Mouse (Mus musculus) intestine, postnatal 0 days (tissue): ENCODE data around the gene Mcm5. TPM values are rescaled to one million over a fixed set of nuclear protein-coding genes. Genes with fewer than 3 reads are reported as not detected.
A peak's percentile ranks its signal among the peaks of the same experiment; 100 is the strongest.

Source experiments
- ATAC-seq: fragments of 200-750 bp; cut with Nextera tagmentation; 2 replicates; pipeline ENCODE4 v1.8.0; 2017; ENCODE audit warnings: mild to moderate bottlenecking, moderate TSS enrichment, moderate library complexity
- H3K27ac ChIP-seq: fragments of 300-500 bp; sonication (generic); 2 replicates; pipeline ENCODE4 v1.5.1; 2014; ENCODE audit warnings: mild to moderate bottlenecking, low read depth, low read length, moderate library complexity
- H3K27me3 ChIP-seq: fragments of 300-500 bp; sonication (generic); replicated peaks from 2 replicates; pipeline ENCODE4 v1.6.1; 2014; ENCODE audit warnings: low read length, mixed read lengths; ENCODE audit not compliant: control insufficient read depth, insufficient read depth
- H3K36me3 ChIP-seq: fragments of 300-500 bp; sonication (generic); 2 replicates; pipeline ENCODE4 v1.6.1; 2014; ENCODE audit warnings: mild to moderate bottlenecking, moderate library complexity; ENCODE audit not compliant: control insufficient read depth, insufficient read depth
- H3K4me1 ChIP-seq: fragments of 300-500 bp; sonication (generic); replicated peaks from 2 replicates; pipeline ENCODE4 v1.6.1; 2014; ENCODE audit warnings: antibody characterized with exemption, low read length, mixed read lengths; ENCODE audit not compliant: control insufficient read depth, insufficient read depth
- H3K4me2 ChIP-seq: fragments of 300-500 bp; sonication (generic); replicated peaks from 2 replicates; pipeline ENCODE4 v1.6.1; 2014; ENCODE audit warnings: low read depth, mild to moderate bottlenecking, moderate library complexity
- H3K4me3 ChIP-seq: fragments of 300-500 bp; sonication (generic); 2 replicates; pipeline ENCODE4 v1.5.1; 2014; ENCODE audit warnings: low read depth, low read length
- H3K9ac ChIP-seq: fragments of 300-500 bp; sonication (generic); 2 replicates; pipeline ENCODE4 v1.6.1; 2014; ENCODE audit warnings: mild to moderate bottlenecking, low read depth, low read length
- H3K9me3 ChIP-seq: fragments of 300-500 bp; sonication (generic); 2 replicates; pipeline ENCODE4 v1.6.1; 2016; ENCODE audit warnings: mixed run types; ENCODE audit not compliant: control insufficient read depth
- CTCF ChIP-seq: sonication (generic); IDR thresholded peaks from 2 replicates; pipeline ENCODE4 v1.5.1; 2016; ENCODE audit warnings: low read depth, mild to moderate bottlenecking, control low read depth, antibody characterized with exemption, moderate library complexity
- WGBS: fragments of 180-500 bp; shearing (Covaris S2); extraction: QIAGEN DNeasy Blood & Tissue Kit; methylation state at CpG from one replicate; pipeline ENCODE4 v1.1.7; 2014; 5-methylcytosine and 5-hydroxymethylcytosine counted together
- polyA plus RNA-seq: library from polyadenylated mRNA; unstranded; fragments of >200 nt; fragmentation: Nextera tagmentation; extraction: Ambion mirVana; gene quantifications from 2 replicates; pipeline ENCODE4 v1.2.1, GENCODE M21; 2015

Gene Mcm5
- polyA plus RNA-seq, 1 experiment from 2014 or later = 23.9 TPM

- Histone ChIP-seq H3K9ac (no peak overlapping the region), H3K4me2 (no peak overlapping the region), H3K27ac (no peak overlapping the region), H3K4me1 (no peaks in the 10 kb centered on the region), H3K9me3 (no peaks in the 10 kb centered on the region), H3K36me3 (peaks cover 24% of the 10 kb centered on the region), H3K4me3 (no peak overlapping the region), H3K27me3 (no peaks in the 10 kb centered on the region)
- WGBS = 87% methylated on average over 1 of the region's 1 CpGs
- ATAC-seq = no peak
- no peak for TF ChIP-seq CTCF
Observed at GRCm38 (mm10) chr8:75070297-75070696, 39.1 kb upstream of the Mcm5 start.

- H3K4me2 ChIP-seq = no peak overlapping the region
- no peaks in the 10 kb centered on the region for H3K9me3 ChIP-seq
- no peaks in the 10 kb centered on the region for H3K27me3 ChIP-seq
- H3K36me3 ChIP-seq = peaks cover 12% of the 10 kb centered on the region; the same call in 1 of the 2 replicates
- H3K4me3 ChIP-seq = no peak overlapping the region
- H3K27ac ChIP-seq = no peak overlapping the region
- WGBS = 25% methylated on average over 4 of the region's 4 CpGs
- H3K4me1 ChIP-seq = no peaks in the 10 kb centered on the region
- peak; percentile 98 for TF ChIP-seq CTCF
- peak; percentile 70 for ATAC-seq
- no peak overlapping the region for H3K9ac ChIP-seq
Observed at GRCm38 (mm10) chr8:75071627-75072346, 37.6 kb upstream of the Mcm5 start.

GRCm38 (mm10) chr8:75074876-75075275 is 34.5 kb upstream of the Mcm5 start:
- 67% methylated on average over 1 of the region's 1 CpGs for WGBS
- ATAC-seq = no peak
- Histone ChIP-seq H3K9ac (no peak overlapping the region), H3K4me2 (no peak overlapping the region), H3K4me3 (no peak overlapping the region), H3K27me3 (no peaks in the 10 kb centered on the region), H3K4me1 (no peaks in the 10 kb centered on the region), H3K9me3 (no peaks in the 10 kb centered on the region), H3K36me3 (no peaks in the 10 kb centered on the region), H3K27ac (no peak overlapping the region)
- no peak for TF ChIP-seq CTCF

- Histone ChIP-seq H3K27ac (no peak overlapping the region), H3K36me3 (no peaks in the 10 kb centered on the region), H3K4me2 (no peak overlapping the region), H3K9me3 (no peaks in the 10 kb centered on the region), H3K4me3 (no peak overlapping the region), H3K4me1 (no peaks in the 10 kb centered on the region), H3K9ac (no peak overlapping the region), H3K27me3 (no peaks in the 10 kb centered on the region)
- no peak for ATAC-seq
- 84% methylated on average over 1 of the region's 1 CpGs for WGBS
- TF ChIP-seq CTCF = no peak
Observed at GRCm38 (mm10) chr8:75078215-75078614, 31.2 kb upstream of the Mcm5 start.

DNA sequence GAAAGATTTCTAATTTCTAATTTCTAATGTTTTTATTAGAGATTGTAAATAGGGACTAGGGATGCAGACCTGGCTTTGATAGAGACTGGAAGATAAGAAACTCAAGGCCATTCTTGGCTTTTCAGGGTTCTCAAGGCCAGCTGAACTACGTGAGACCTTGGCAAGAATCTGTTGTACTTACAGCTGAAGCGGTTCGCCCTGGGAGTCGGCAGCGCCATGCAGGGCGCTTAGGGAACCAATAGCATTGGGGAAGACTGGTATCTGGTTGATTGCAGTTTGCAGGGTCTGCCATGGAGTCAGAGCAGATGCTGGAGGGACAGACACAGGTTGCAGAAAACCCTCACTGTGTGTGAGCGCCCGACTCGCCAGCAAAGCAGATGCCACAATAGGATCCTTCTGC is 30.5 kb upstream of the Mcm5 start:
- Histone ChIP-seq H3K36me3 (no peaks in the 10 kb centered on the region), H3K9ac (no peak overlapping the region), H3K27me3 (no peaks in the 10 kb centered on the region), H3K4me1 (no peaks in the 10 kb centered on the region), H3K9me3 (no peaks in the 10 kb centered on the region), H3K4me3 (no peak overlapping the region), H3K27ac (no peak overlapping the region), H3K4me2 (no peak overlapping the region)
- 92% methylated on average over 9 of the region's 9 CpGs for WGBS
- no peak for TF ChIP-seq CTCF
- no peak for ATAC-seq

- Histone ChIP-seq H3K9ac (no peak overlapping the region), H3K27me3 (no peaks in the 10 kb centered on the region), H3K36me3 (no peaks in the 10 kb centered on the region), H3K4me3 (no peak overlapping the region), H3K9me3 (no peaks in the 10 kb centered on the region), H3K4me2 (no peak overlapping the region), H3K27ac (no peak overlapping the region), H3K4me1 (0 out of 2 replicates have a peak, but pooled peaks cover 1% of the 10 kb centered on the region)
- no peak for TF ChIP-seq CTCF
- WGBS = 68% methylated on average over 9 of the region's 9 CpGs
- no peak for ATAC-seq
Observed at GRCm38 (mm10) chr8:75081364-75082040, 27.9 kb upstream of the Mcm5 start.
